Mouse (Mus musculus): ENCODE results near the gene Olfr1537. TPM values are rescaled to one million over a fixed set of nuclear protein-coding genes. Genes with fewer than 3 reads are reported as not detected.

Gene Olfr1537
- polyA plus RNA-seq (2014; fragmentation: Illumina TruSeq; extraction: RNeasy Lipid Tissue Mini Kit (QIAGEN cat#74804)): not detected

DNA sequence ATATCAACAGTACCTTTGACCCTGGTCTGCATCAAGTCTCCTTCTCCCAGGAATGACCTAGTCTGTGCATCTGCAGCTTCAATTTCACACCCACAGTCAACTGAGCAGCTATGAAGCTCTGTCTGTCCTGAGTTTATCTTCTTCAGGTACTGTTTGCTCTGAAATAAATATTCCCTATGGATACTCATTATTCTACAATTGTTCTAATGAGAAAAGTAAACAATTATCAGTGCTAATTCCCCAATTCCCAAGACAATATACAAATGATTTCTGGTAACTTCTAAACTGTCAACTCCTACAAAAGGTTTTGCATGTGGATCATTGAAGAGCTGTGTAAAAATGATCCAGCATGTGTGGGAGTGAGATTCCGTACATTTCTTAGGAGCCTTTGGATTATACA, at the start of gene Olfr1537:
Olfr1537 (minus strand) TSS at position 101 of the 400 bp plus-strand sequence.

DNA sequence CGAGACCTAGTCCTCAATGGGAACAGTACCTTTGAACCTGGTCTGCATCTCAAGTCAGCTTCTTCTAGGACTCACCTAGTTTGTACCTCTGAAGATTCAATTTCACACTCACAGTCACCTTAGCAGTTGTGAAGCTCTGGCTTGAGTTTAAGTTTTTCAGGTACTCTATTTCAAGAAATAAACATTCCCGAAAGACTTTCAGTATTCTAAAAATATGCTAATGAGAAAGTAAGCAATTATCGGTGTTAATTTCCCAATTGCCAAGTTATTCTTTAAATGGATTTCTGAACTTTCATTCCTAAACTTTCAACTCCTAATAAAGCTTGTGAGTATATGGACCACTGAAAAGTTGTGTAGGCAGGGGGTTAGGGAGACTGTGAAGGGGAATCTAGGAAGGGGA, 26.9 kb upstream of the Olfr1537 start, which contains the start of gene Olfr945:
Olfr945 (minus strand) TSS at position 101 of the 400 bp plus-strand sequence.

DNA sequence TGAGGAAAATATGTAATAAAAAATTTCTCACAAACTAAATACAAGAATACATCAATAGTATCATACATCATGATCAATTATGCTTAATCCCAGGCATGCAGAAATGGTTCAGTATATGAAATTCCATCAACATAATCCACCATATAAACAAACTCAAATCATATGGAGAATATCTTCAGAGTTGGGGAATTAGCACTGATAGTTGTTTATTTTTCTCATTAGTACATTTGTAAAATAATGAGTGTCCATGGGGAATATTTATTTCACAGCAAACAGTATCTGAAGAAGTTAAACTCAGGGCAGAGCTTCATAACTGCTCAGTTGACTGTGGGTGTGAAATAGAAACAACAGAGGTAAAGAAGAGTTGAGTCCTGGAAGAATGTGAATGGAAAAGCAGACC, 48.2 kb downstream of the Olfr1537 start, which contains the start of gene Olfr944:
Olfr944 (plus strand) TSS at position 301 of the 400 bp plus-strand sequence.

Other genes with a start within 250 kb of the Olfr1537 start
- gene Olfr146, start 226.6 kb downstream of the Olfr1537 start, polyA plus RNA-seq (2014; fragmentation: Illumina TruSeq; extraction: RNeasy Lipid Tissue Mini Kit (QIAGEN cat#74804)): not detected
- not detected for gene Olfr937, start 185.0 kb downstream of the Olfr1537 start, polyA plus RNA-seq (2014; fragmentation: Illumina TruSeq; extraction: RNeasy Lipid Tissue Mini Kit (QIAGEN cat#74804))
- not detected for gene Olfr938, start 171.1 kb downstream of the Olfr1537 start, polyA plus RNA-seq (2014; fragmentation: Illumina TruSeq; extraction: RNeasy Lipid Tissue Mini Kit (QIAGEN cat#74804))
- gene Olfr27, start 121.9 kb downstream of the Olfr1537 start, polyA plus RNA-seq (2014; fragmentation: Illumina TruSeq; extraction: RNeasy Lipid Tissue Mini Kit (QIAGEN cat#74804)): not detected
- gene Olfr943, start 83.7 kb downstream of the Olfr1537 start, polyA plus RNA-seq (2014; fragmentation: Illumina TruSeq; extraction: RNeasy Lipid Tissue Mini Kit (QIAGEN cat#74804)): not detected
- gene Olfr944, start 48.1 kb downstream of the Olfr1537 start, polyA plus RNA-seq (2014; fragmentation: Illumina TruSeq; extraction: RNeasy Lipid Tissue Mini Kit (QIAGEN cat#74804)): not detected
- gene Olfr945, start 26.8 kb upstream of the Olfr1537 start, polyA plus RNA-seq (2014; fragmentation: Illumina TruSeq; extraction: RNeasy Lipid Tissue Mini Kit (QIAGEN cat#74804)): not detected
- not detected for gene Olfr948, start 76.1 kb upstream of the Olfr1537 start, polyA plus RNA-seq (2014; fragmentation: Illumina TruSeq; extraction: RNeasy Lipid Tissue Mini Kit (QIAGEN cat#74804))
- gene Olfr951, start 137.4 kb upstream of the Olfr1537 start, polyA plus RNA-seq (2014; fragmentation: Illumina TruSeq; extraction: RNeasy Lipid Tissue Mini Kit (QIAGEN cat#74804)): not detected
- not detected for gene Olfr952, start 177.2 kb upstream of the Olfr1537 start, polyA plus RNA-seq (2014; fragmentation: Illumina TruSeq; extraction: RNeasy Lipid Tissue Mini Kit (QIAGEN cat#74804))
- not detected for gene Olfr954, start 206.7 kb upstream of the Olfr1537 start, polyA plus RNA-seq (2014; fragmentation: Illumina TruSeq; extraction: RNeasy Lipid Tissue Mini Kit (QIAGEN cat#74804))
- gene Olfr955, start 221.9 kb upstream of the Olfr1537 start, polyA plus RNA-seq (2014; fragmentation: Illumina TruSeq; extraction: RNeasy Lipid Tissue Mini Kit (QIAGEN cat#74804)): not detected
- gene Olfr44, start 244.0 kb upstream of the Olfr1537 start, polyA plus RNA-seq (2014; fragmentation: Illumina TruSeq; extraction: RNeasy Lipid Tissue Mini Kit (QIAGEN cat#74804)): not detected

All from ovary, adult 10 weeks (tissue).